Mouse (Mus musculus) liver, adult 2 months (tissue): ENCODE measurements at regions not wholly inside any gene's neighbourhood (a gene's known extent, or its start where the extent isn't known, plus 50 kb on each side); places are given as distances from the start of the nearest gene placed in this dataset.

ENCODE experiments used
- DNase-seq: peaks from one replicate; pipeline ENCODE4 v3.0.0-alpha.2; 2011; ENCODE audit warnings: low read depth, low spot score; ENCODE audit errors: extremely low read depth
- H3K27ac ChIP-seq: fragments of 200-500 bp; replicated peaks from 2 replicates; pipeline ENCODE4 v1.5.1; 2012; ENCODE audit warnings: low read depth, mild to moderate bottlenecking, control low read depth, inconsistent platforms, low read length; ENCODE audit not compliant: insufficient read depth
- H3K27me3 ChIP-seq: fragments of 200-500 bp; 2 replicates; pipeline ENCODE4 v1.6.1; 2012; ENCODE audit warnings: mild to moderate bottlenecking, moderate library complexity, low read length, inconsistent platforms; ENCODE audit not compliant: control insufficient read depth, insufficient read depth
- H3K36me3 ChIP-seq: fragments of 200-500 bp; 2 replicates; pipeline ENCODE4 v1.6.1; 2012; ENCODE audit warnings: low read length, inconsistent platforms; ENCODE audit not compliant: control insufficient read depth, insufficient read depth
- H3K4me1 ChIP-seq: fragments of 200-500 bp; 2 replicates; pipeline ENCODE4 v1.6.1; 2011; ENCODE audit warnings: low read length; ENCODE audit not compliant: control insufficient read depth, insufficient read depth
- H3K4me3 ChIP-seq: fragments of 200-500 bp; 2 replicates; pipeline ENCODE4 v1.5.1; 2011; ENCODE audit warnings: low read depth, mild to moderate bottlenecking, control low read depth, low read length, moderate library complexity; ENCODE audit not compliant: insufficient read depth
- H3K79me2 ChIP-seq: fragments of 200-500 bp; 2 replicates; pipeline ENCODE4 v1.6.1; 2012; ENCODE audit warnings: inconsistent platforms, mild to moderate bottlenecking, low read length, moderate library complexity; ENCODE audit not compliant: control insufficient read depth, insufficient read depth
- H3K9ac ChIP-seq: fragments of 200-500 bp; 2 replicates; pipeline ENCODE4 v1.6.1; 2012; ENCODE audit warnings: low read depth, mild to moderate bottlenecking, control low read depth, inconsistent platforms, low read length
- CTCF ChIP-seq: fragments of 200-500 bp; IDR thresholded peaks from 2 replicates; pipeline ENCODE4 v1.5.1; 2011; ENCODE audit warnings: low read depth, low read length, control low read depth
- POLR2A ChIP-seq: fragments of 200-500 bp; IDR thresholded peaks from 2 replicates; pipeline ENCODE4 v1.6.1; 2011; ENCODE audit warnings: low read length, control low read depth; ENCODE audit not compliant: insufficient read depth; ENCODE audit errors: extremely low read depth
- WGBS: fragments of 180-500 bp; shearing (Covaris S2); methylation state at CpG from one replicate; pipeline ENCODE4 v1.1.7; 2018; 5-methylcytosine and 5-hydroxymethylcytosine counted together

GRCm38 (mm10) chr12:5601084-5601654, 225.7 kb upstream of the Klhl29 start:
- WGBS, result 70% methylated on average over 9 of the region's 9 CpGs
- TF ChIP-seq CTCF (no peak), POLR2A (no peak)
- no peak overlapping the region for H3K27ac ChIP-seq
- no peaks in the 10 kb centered on the region for H3K27me3 ChIP-seq
- no peaks in the 10 kb centered on the region for H3K79me2 ChIP-seq
- H3K9ac ChIP-seq, result no peak overlapping the region
- DNase-seq, result no peak
- no peak overlapping the region for H3K4me3 ChIP-seq
- no peaks in the 10 kb centered on the region for H3K4me1 ChIP-seq
- H3K36me3 ChIP-seq, result no peaks in the 10 kb centered on the region

- H3K79me2 ChIP-seq, result no peaks in the 10 kb centered on the region
- no peaks in the 10 kb centered on the region for H3K27me3 ChIP-seq
- H3K9ac ChIP-seq, result no peak overlapping the region
- no peaks in the 10 kb centered on the region for H3K36me3 ChIP-seq
- 86% methylated on average over 1 of the region's 1 CpGs for WGBS
- no peak overlapping the region for H3K27ac ChIP-seq
- H3K4me1 ChIP-seq, result no peaks in the 10 kb centered on the region
- no peak overlapping the region for H3K4me3 ChIP-seq
- TF ChIP-seq CTCF (no peak), POLR2A (no peak)
- no peak for DNase-seq
Measured at GRCm38 (mm10) chr12:5599426-5599825, 223.9 kb upstream of the Klhl29 start.

- Histone ChIP-seq H3K4me3 (no peak overlapping the region), H3K79me2 (no peaks in the 10 kb centered on the region), H3K27me3 (no peaks in the 10 kb centered on the region), H3K4me1 (no peaks in the 10 kb centered on the region), H3K36me3 (no peaks in the 10 kb centered on the region), H3K9ac (no peak overlapping the region), H3K27ac (no peak overlapping the region)
- TF ChIP-seq POLR2A (no peak), CTCF (no peak)
- no peak for DNase-seq
- 76% methylated on average over 4 of the region's 4 CpGs for WGBS
Measured at GRCm38 (mm10) chr12:5598961-5599360, 223.5 kb upstream of the Klhl29 start.

GRCm38 (mm10) chr12:5572831-5573230, 197.3 kb upstream of the Klhl29 start:
- no peak for TF ChIP-seq POLR2A
- no peak for TF ChIP-seq CTCF
- Histone ChIP-seq H3K79me2 (no peaks in the 10 kb centered on the region), H3K27me3 (no peaks in the 10 kb centered on the region), H3K4me1 (no peaks in the 10 kb centered on the region), H3K9ac (no peak overlapping the region), H3K27ac (no peak overlapping the region), H3K4me3 (no peak overlapping the region), H3K36me3 (no peaks in the 10 kb centered on the region)
- no peak for DNase-seq
- WGBS, result 75% methylated on average over 6 of the region's 6 CpGs

- DNase-seq, result no peak
- no peak for TF ChIP-seq POLR2A
- no peak for TF ChIP-seq CTCF
- Histone ChIP-seq H3K27ac (no peak overlapping the region), H3K4me1 (no peaks in the 10 kb centered on the region), H3K4me3 (no peak overlapping the region), H3K79me2 (no peaks in the 10 kb centered on the region), H3K9ac (no peak overlapping the region), H3K27me3 (no peaks in the 10 kb centered on the region), H3K36me3 (no peaks in the 10 kb centered on the region)
- WGBS, result 82% methylated on average over 5 of the region's 5 CpGs
Measured at GRCm38 (mm10) chr12:5568941-5569340, 193.5 kb upstream of the Klhl29 start.

GRCm38 (mm10) chr12:5566231-5566630, 190.7 kb upstream of the Klhl29 start:
- H3K4me3 ChIP-seq, result no peak overlapping the region
- H3K9ac ChIP-seq, result no peak overlapping the region
- DNase-seq, result no peak
- no peaks in the 10 kb centered on the region for H3K79me2 ChIP-seq
- no peaks in the 10 kb centered on the region for H3K36me3 ChIP-seq
- H3K4me1 ChIP-seq, result no peaks in the 10 kb centered on the region
- 25% methylated on average over 2 of the region's 2 CpGs for WGBS
- no peaks in the 10 kb centered on the region for H3K27me3 ChIP-seq
- no peak for TF ChIP-seq POLR2A
- no peak for TF ChIP-seq CTCF
- H3K27ac ChIP-seq, result no peak overlapping the region
